ENCODE assay signal across 11 mouse cellular contexts in genomic region chr6:12448851-12449250, GRCm38 (mm10).
DNase-seq lines count a peak whose midpoint lies in the region; ATAC-seq and TF ChIP-seq lines count a peak whose summit lies in the region.
"Had no signal": no experiment of that assay in that cellular context is flagged by ENCODE, and none has a peak within 500 bp of the region (broad histone marks: within the 10 kb centered on the region; RNA-seq: fewer than 3 reads in every experiment).

No protein-coding gene starts in this region.

- H3K36me3 ChIP-seq in heart, adult 2 months (ENCODE audit: control insufficient read depth, insufficient read depth, low read length) = peaks cover 2% of the 10 kb centered on the region; the same call in 1 of the 2 replicates
- H3K36me3 ChIP-seq in stomach, postnatal 0 days (ENCODE audit: control insufficient read depth, insufficient read depth, low read length) = no peaks in the 10 kb centered on the region

- H3K27me3 ChIP-seq in heart, adult 2 months (ENCODE audit: control insufficient read depth, insufficient read depth, low read length) = no peaks in the 10 kb centered on the region
- no peaks in the 10 kb centered on the region for H3K27me3 ChIP-seq in stomach, postnatal 0 days (ENCODE audit: control insufficient read depth, insufficient read depth, low read length)
- H3K27me3 ChIP-seq: megakaryocyte, embryonic 14.5 days had no signal

- 71% methylated on average over 3 of the region's 3 CpGs for WGBS in heart, adult 2 months
- 35% methylated on average over 3 of the region's 3 CpGs for WGBS in stomach, postnatal 0 days

- H3K27ac ChIP-seq in heart, adult 2 months = no peak overlapping the region
- no peak overlapping the region for H3K27ac ChIP-seq in stomach, postnatal 0 days (replicated peaks)

- TF ChIP-seq CTCF in heart, adult 2 months (IDR thresholded peaks at IDR 0.05) = no peak
- TF ChIP-seq CTCF in stomach, postnatal 0 days (IDR thresholded peaks at IDR 0.05; ENCODE audit: low read depth) = no peak

- intact Hi-C loops in heart, adult 2 months (cut with DNase I) = no loop called here
- intact Hi-C loops in left cerebral cortex, postnatal 4 days (cut with DNase I) = no loop called here

- no peak overlapping the region for H3K4me3 ChIP-seq in heart, adult 2 months
- no peak overlapping the region for H3K4me3 ChIP-seq in stomach, postnatal 0 days (ENCODE audit: low read depth, low read length)
- H3K4me3 ChIP-seq: megakaryocyte, embryonic 14.5 days had no signal

- H3K9me3 ChIP-seq in stomach, postnatal 0 days (ENCODE audit: control insufficient read depth, low read length) = no peaks in the 10 kb centered on the region
- H3K9me3 ChIP-seq: megakaryocyte, embryonic 14.5 days had no signal

- ATAC-seq in stomach, postnatal 0 days (ENCODE audit: low FRiP score, low TSS enrichment) = no peak

- no peak overlapping the region for H3K9ac ChIP-seq in heart, adult 2 months (ENCODE audit: low read depth, low read length)
- no peak overlapping the region for H3K9ac ChIP-seq in stomach, postnatal 0 days (ENCODE audit: low read length)

- no peaks in the 10 kb centered on the region for H3K4me1 ChIP-seq in heart, adult 2 months (ENCODE audit: control insufficient read depth, insufficient read depth, low read length)
- no peaks in the 10 kb centered on the region for H3K4me1 ChIP-seq in stomach, postnatal 0 days (replicated peaks; ENCODE audit: control insufficient read depth, insufficient read depth)
- H3K4me1 ChIP-seq: megakaryocyte, embryonic 14.5 days had no signal

- TF ChIP-seq POLR2A in heart, adult 2 months (IDR thresholded peaks at IDR 0.05; ENCODE audit: insufficient read depth, low read depth, low read length) = no peak

- H3K4me2 ChIP-seq in stomach, postnatal 0 days (replicated peaks; ENCODE audit: low read depth) = no peak overlapping the region

- no peaks in the 10 kb centered on the region for H3K79me2 ChIP-seq in heart, adult 2 months (replicated peaks; ENCODE audit: control insufficient read depth, insufficient read depth, low read length)

- TF ChIP-seq EP300 in heart, adult 2 months (IDR thresholded peaks at IDR 0.05; ENCODE audit: insufficient read depth, low read depth, low read length) = no peak
- TF ChIP-seq EP300 in stomach, postnatal 0 days (optimal IDR thresholded peaks at IDR 0.05) = no peak

- peak; percentile 28 to 38 for DNase-seq in heart, adult 2 months
- DNase-seq in heart, postnatal 4 days = no peak
- DNase-seq in 3T3-L1 (ENCODE audit: low read depth, low spot score) = peak; percentile 66
- peak; percentile 42 to 48 for DNase-seq in adrenal gland, adult 18-20 months (ENCODE audit: low spot score in 2 of 2)
- peak; percentile 33 for DNase-seq in kidney, postnatal 14 days
- DNase-seq in stomach, postnatal 0 days (ENCODE audit: low spot score) = no peak
- DNase-seq in left cerebral cortex, postnatal 4 days = no peak
- no peak for DNase-seq in yolk sac, embryonic 10.5 days (ENCODE audit: low spot score)
- DNase-seq: cerebellum, adult 9-11 months; right cerebral cortex, postnatal 25 days had no signal

Comparison
In these comparisons a context has a peak if more than half of its experiments do, and no peak if none do; other contexts are left out.
1. DNase-seq: peak in heart, adult 2 months (2 of 2), 3T3-L1 (single experiment), adrenal gland, adult 18-20 months (2 of 2) and kidney, postnatal 14 days (single experiment); none in heart, postnatal 4 days (single experiment), stomach, postnatal 0 days (single experiment), left cerebral cortex, postnatal 4 days (single experiment) and yolk sac, embryonic 10.5 days (single experiment).